Mouse (Mus musculus) C2C12 (cell line): ENCODE data around the gene Kcnma1. TPM values are rescaled to one million over a fixed set of nuclear protein-coding genes. Genes with fewer than 3 reads are reported as not detected.

Source experiments
- H3K27me3 ChIP-seq: one replicate; pipeline ENCODE4 v1.6.1; 2011; ENCODE audit not compliant: control insufficient read depth, insufficient read depth, insufficient read length
- H3K36me3 ChIP-seq: one replicate; pipeline ENCODE4 v1.6.1; 2011; ENCODE audit not compliant: control insufficient read depth, insufficient read depth
- H3K4me3 ChIP-seq: one replicate; pipeline ENCODE4 v1.5.1; 2011; ENCODE audit warnings: mild to moderate bottlenecking, control low read depth; ENCODE audit not compliant: poor library complexity, insufficient read depth, severe bottlenecking
- H3K79me2 ChIP-seq: one replicate; pipeline ENCODE4 v1.6.1; 2011; ENCODE audit not compliant: control insufficient read depth, insufficient read depth
- H3K79me3 ChIP-seq: one replicate; pipeline ENCODE4 v1.6.1; 2011; ENCODE audit warnings: low read depth, control low read depth
- H3ac ChIP-seq: one replicate; pipeline ENCODE3; 2011; ENCODE audit warnings: low read depth; ENCODE audit not compliant: control insufficient read depth, insufficient read length
- CEBPB ChIP-seq: IDR thresholded peaks from one replicate; pipeline ENCODE4 v1.6.1; 2011; ENCODE audit warnings: low read depth, mild to moderate bottlenecking, control low read depth, moderate library complexity
- CTCF ChIP-seq: IDR thresholded peaks from one replicate; pipeline ENCODE4 v1.5.1; 2011; ENCODE audit not compliant: control insufficient read depth, insufficient read depth, insufficient read length
- FOSL1 ChIP-seq: IDR thresholded peaks from one replicate; pipeline ENCODE4 v1.8.0; 2011; ENCODE audit warnings: mild to moderate bottlenecking, low read length; ENCODE audit not compliant: poor library complexity, insufficient read depth, severe bottlenecking
- MAX ChIP-seq: IDR thresholded peaks from one replicate; pipeline ENCODE4 v1.6.1; 2011; ENCODE audit warnings: mild to moderate bottlenecking, control low read depth
- MYOD1 ChIP-seq: IDR thresholded peaks from one replicate; pipeline ENCODE4 v1.6.1; 2011; ENCODE audit warnings: low read depth; ENCODE audit not compliant: control insufficient read depth, insufficient read length
- MYOG ChIP-seq: IDR thresholded peaks from one replicate; pipeline ENCODE4 v1.6.1; 2011; ENCODE audit not compliant: control insufficient read depth, insufficient read length; ENCODE audit errors: extremely low read depth
- USF1 ChIP-seq: IDR thresholded peaks from one replicate; pipeline ENCODE4 v1.6.1; 2011; ENCODE audit warnings: low read depth, mild to moderate bottlenecking, control low read depth, moderate library complexity
- polyA plus RNA-seq: library from polyadenylated mRNA; unstranded; fragments of >200 nt; fragmentation: generic; extraction: Trizol; gene quantifications from one replicate; pipeline ENCODE4 v1.2.1, GENCODE M21; 2012; ENCODE audit warnings: missing spikeins

Gene Kcnma1
- polyA plus RNA-seq, 1 experiment, result not detected

DNA sequence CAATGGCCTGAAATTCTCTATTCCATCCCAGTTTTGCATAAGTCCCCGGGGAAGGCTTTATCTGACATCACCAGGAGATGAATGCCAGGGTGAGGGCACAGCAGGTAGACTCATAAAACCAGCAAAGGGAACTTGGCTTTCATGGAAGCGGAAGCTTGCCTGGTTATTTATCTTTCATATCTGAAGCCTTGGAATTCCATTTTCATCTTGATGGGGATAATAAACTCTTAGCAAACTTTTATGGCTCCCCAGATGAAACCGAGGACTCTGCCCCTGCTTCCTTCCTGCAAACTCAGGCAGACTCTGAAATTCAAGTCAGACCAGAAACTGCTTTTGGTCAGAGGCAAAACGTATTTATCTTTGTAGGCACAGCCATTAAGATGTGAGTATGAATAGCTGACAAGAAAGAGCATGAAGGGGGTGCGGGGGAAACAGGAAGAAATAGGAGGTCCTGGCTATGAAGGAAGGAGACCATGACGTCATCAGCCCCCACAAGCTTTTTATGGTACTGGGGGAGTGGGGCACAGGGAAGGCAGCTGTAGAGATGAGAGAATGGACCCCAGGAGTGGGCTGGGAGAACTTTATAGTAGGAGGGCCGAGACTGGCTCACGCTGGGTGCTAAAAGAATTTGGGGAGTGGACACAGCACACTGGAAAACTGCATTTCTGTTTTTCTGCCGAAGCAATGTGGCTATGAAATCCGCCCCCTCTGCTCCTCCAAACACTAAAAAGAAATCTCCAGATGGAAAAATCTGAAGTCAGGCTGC, 228.2 kb downstream of the Kcnma1 start:
- no peak overlapping the region for H3ac ChIP-seq
- H3K79me3 ChIP-seq, result no peaks in the 10 kb centered on the region
- TF ChIP-seq USF1 (no peak), FOSL1 (no peak), MAX (no peak), MYOD1 (no peak), CTCF (no peak), MYOG (no peak), CEBPB (no peak)
- H3K27me3 ChIP-seq, result no peaks in the 10 kb centered on the region
- H3K4me3 ChIP-seq, result no peak overlapping the region
- no peaks in the 10 kb centered on the region for H3K36me3 ChIP-seq
- H3K79me2 ChIP-seq, result no peaks in the 10 kb centered on the region

DNA sequence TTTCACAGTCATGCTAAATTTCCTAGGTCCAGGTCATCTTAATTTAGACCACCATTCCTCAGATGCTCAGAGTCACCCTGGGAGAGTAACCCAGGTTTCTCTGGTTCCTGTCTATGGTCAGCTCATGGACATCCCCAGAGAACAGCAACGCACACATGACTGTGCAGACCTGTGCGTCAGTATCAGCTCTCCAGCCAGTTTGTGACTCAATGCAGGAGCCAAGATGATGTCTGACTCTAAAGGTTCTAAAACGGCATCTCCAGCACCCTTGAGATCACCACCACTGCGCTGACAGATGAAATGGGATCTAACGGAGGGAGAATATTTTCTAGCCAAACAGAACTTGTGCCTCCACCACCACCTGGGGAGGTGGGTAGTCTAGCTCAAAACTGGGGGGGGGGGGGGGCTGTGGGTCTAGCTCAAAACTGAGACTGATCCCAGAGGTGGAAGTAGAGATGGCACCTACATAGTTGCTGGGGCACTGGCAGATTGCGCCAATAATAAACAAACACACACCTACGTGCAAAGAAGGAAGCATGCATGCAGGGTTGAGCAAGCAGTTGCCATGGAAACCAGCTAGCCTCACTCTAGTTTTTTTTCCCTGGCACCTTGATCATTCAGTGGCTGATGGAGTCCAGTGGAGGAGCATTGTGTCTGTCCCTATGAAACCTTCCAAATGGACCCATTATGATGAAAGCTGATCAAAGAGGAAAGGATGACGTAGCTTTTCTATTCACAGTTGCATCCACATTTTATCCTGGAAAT, 231.3 kb downstream of the Kcnma1 start:
- Histone ChIP-seq H3K27me3 (no peaks in the 10 kb centered on the region), H3K79me3 (no peaks in the 10 kb centered on the region)

DNA sequence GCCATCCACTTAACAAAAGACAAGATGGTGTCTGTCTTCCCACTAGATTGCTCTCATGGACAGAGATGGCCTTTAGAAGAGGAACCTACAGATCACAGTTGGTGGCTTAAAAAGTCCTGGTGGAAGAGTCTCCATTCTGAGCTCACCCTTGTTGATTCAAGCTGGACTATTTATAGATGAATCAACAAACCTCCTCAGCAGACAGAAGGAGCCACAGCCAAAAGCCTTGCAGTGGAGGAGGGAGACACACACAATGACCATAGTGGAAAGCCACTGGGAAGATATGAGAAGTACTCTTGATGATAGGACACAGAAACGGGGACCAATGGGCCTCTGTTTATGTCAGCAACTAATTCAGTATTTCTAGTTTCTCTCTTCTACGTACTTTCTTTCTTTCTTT, 239.7 kb downstream of the Kcnma1 start:
- no peaks in the 10 kb centered on the region for H3K27me3 ChIP-seq
- H3K4me3 ChIP-seq, result no peak overlapping the region
- H3K36me3 ChIP-seq, result no peaks in the 10 kb centered on the region
- H3K79me2 ChIP-seq, result no peaks in the 10 kb centered on the region
- no peak overlapping the region for H3ac ChIP-seq
- no peak for TF ChIP-seq MYOG
- no peak for TF ChIP-seq MYOD1
- no peak for TF ChIP-seq FOSL1
- no peak for TF ChIP-seq MAX
- no peak for TF ChIP-seq CTCF
- no peak for TF ChIP-seq CEBPB
- TF ChIP-seq USF1, result no peak
- no peaks in the 10 kb centered on the region for H3K79me3 ChIP-seq

More for the DNA sequence above, 231.3 kb downstream of the Kcnma1 start:
- Histone ChIP-seq H3K79me2 (no peaks in the 10 kb centered on the region), H3K36me3 (no peaks in the 10 kb centered on the region), H3K4me3 (no peak overlapping the region), H3ac (no peak overlapping the region)
- no peak for TF ChIP-seq FOSL1
- TF ChIP-seq MYOG, result no peak
- TF ChIP-seq USF1, result no peak
- TF ChIP-seq MYOD1, result no peak
- no peak for TF ChIP-seq CTCF
- no peak for TF ChIP-seq CEBPB
- no peak for TF ChIP-seq MAX

DNA sequence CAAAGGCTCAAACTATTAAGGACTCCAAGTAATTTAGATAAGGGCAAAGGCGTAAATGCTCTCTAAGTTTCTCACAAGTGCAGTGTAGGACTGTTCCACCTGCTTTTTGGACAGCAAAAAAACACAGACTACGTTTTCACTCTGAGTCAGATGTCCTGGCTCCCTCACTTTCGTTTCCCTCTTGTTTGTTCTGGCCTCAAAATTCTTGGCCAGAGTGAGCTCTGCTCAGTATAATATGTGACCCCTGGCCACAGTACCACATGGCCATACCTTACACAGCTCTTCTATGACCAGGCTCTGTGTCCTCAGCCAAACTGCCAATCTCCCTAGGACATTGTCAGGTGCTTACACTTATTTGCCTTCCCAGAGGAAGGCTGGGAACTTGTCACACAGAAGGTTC, 241.6 kb downstream of the Kcnma1 start:
- Histone ChIP-seq H3K36me3 (no peaks in the 10 kb centered on the region), H3K4me3 (no peak overlapping the region), H3K79me3 (no peaks in the 10 kb centered on the region), H3K27me3 (no peaks in the 10 kb centered on the region), H3K79me2 (no peaks in the 10 kb centered on the region), H3ac (no peak overlapping the region)
- TF ChIP-seq CEBPB, result no peak
- no peak for TF ChIP-seq MAX
- no peak for TF ChIP-seq CTCF
- no peak for TF ChIP-seq FOSL1
- TF ChIP-seq MYOG, result no peak
- no peak for TF ChIP-seq MYOD1
- no peak for TF ChIP-seq USF1

GRCm38 (mm10) chr14:23771794-23772193, 242.5 kb downstream of the Kcnma1 start:
- no peak for TF ChIP-seq CTCF
- no peak for TF ChIP-seq MAX
- no peak for TF ChIP-seq FOSL1
- TF ChIP-seq CEBPB, result no peak
- no peak for TF ChIP-seq MYOD1
- TF ChIP-seq USF1, result no peak
- TF ChIP-seq MYOG, result no peak
- Histone ChIP-seq H3K27me3 (no peaks in the 10 kb centered on the region), H3ac (no peak overlapping the region), H3K4me3 (no peak overlapping the region), H3K79me3 (no peaks in the 10 kb centered on the region), H3K79me2 (no peaks in the 10 kb centered on the region), H3K36me3 (no peaks in the 10 kb centered on the region)
